Mouse (Mus musculus): ENCODE data around the gene Trmt13. TPM values are rescaled to one million over a fixed set of nuclear protein-coding genes. Genes with fewer than 3 reads are reported as not detected.

Gene Trmt13
- 15.6 and 17.3 TPM in 2 replicates for total RNA-seq (2023)

GRCm38 (mm10) chr3:116614295-116614892 is at the start of gene Trmt13:
Trmt13 (minus strand) TSS chr3:116614587.

GRCm38 (mm10) chr3:116662463-116662863 is 48.1 kb upstream of the Trmt13 start, which contains the start of gene Mfsd14a:
Mfsd14a (minus strand) TSS chr3:116662677.

DNA sequence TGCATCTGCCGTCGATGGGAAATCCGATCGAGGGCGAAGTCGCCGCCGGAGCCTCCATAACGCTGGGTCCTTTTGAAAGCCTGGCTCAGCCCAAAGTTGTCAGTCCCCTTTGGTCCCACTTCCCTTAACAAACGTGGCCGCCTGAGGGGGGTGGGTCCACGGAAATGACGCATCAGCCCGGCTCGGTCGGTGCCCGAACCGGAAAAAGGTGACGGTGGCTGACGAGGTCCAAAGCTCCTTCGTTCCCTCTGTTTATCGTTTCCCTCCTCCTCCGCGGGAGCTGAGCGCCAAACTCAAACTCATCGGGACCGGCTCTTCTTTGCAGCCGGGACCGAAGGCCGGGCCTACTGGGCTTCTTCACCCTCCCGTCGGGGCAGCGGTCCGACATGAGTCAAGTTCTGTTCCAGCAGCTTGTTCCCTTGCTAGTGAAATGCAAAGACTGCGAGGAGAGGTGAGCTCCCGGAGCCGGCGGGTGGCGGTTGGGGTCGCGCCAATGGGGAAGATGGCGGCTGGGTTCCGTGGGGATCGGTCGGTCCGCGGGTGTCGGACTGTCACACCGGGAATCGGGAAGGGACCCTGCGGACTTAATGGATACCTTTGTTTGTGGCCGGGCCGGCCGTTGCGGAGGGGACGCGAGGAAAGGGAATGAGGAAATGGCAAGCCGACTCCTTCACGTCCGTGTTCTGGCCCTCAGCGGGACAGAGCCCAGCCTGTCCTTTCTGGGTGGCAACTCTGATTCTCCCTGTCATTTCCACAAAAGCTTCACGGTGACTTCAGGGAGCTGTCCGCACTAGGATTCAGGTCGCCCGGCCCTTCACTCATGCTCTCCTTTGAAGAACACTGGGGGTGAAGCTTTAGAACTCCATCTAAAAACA is 19.4 kb downstream of the Trmt13 start, which contains the start of gene Sass6:
Gene Sass6 (plus strand): TSS at position 255 of the 875 bp plus-strand sequence.

GRCm38 (mm10) chr3:116562408-116563094 is 51.8 kb downstream of the Trmt13 start, which contains the start of gene Lrrc39:
Lrrc39 (plus strand) TSS chr3:116562973.

Other genes with a start within 250 kb of the Trmt13 start
- gene Cdc14a, start 190.6 kb downstream of the Trmt13 start, total RNA-seq (2023): 44.1 and 76.3 TPM in 2 replicates
- gene Rtca, start 106.4 kb downstream of the Trmt13 start, total RNA-seq (2023): 16.6 and 17.4 TPM in 2 replicates
- 5.1 and 5.5 TPM in 2 replicates for gene Dbt, start 101.5 kb downstream of the Trmt13 start, total RNA-seq (2023)
- not detected in 2 replicates for gene Lrrc39, start 51.6 kb downstream of the Trmt13 start, total RNA-seq (2023)
- 17.3 and 21.3 TPM in 2 replicates for gene Sass6, start 19.6 kb downstream of the Trmt13 start, total RNA-seq (2023)
- 76.0 and 95.4 TPM in 2 replicates for gene Mfsd14a, start 48.1 kb upstream of the Trmt13 start, total RNA-seq (2023)
- gene Gm43191, start 66.7 kb upstream of the Trmt13 start, total RNA-seq (2023): not detected in 2 replicates
- gene Slc35a3, start 98.2 kb upstream of the Trmt13 start, total RNA-seq (2023): 25.0 and 28.2 TPM in 2 replicates
- gene Agl, start 193.6 kb upstream of the Trmt13 start, total RNA-seq (2023): 39.9 and 48.8 TPM in 2 replicates
- gene Frrs1, start 244.9 kb upstream of the Trmt13 start, total RNA-seq (2023): 41.2 and 59.6 TPM in 2 replicates